Mouse (Mus musculus): Measurements from ENCODE around the gene Ccz1. TPM values are rescaled to one million over a fixed set of nuclear protein-coding genes. Genes with fewer than 3 reads are reported as not detected.
A peak's percentile ranks its signal among the peaks of the same experiment; 100 is the strongest.
"Not testable (repeated sequence)": the region's sequence is repeated elsewhere in the genome, so short reads cannot be mapped to it uniquely, and the experiment has no call there.

Ccz1 gene
- polyA plus RNA-seq, 1 experiment from 2014 or later = 110 TPM

DNA sequence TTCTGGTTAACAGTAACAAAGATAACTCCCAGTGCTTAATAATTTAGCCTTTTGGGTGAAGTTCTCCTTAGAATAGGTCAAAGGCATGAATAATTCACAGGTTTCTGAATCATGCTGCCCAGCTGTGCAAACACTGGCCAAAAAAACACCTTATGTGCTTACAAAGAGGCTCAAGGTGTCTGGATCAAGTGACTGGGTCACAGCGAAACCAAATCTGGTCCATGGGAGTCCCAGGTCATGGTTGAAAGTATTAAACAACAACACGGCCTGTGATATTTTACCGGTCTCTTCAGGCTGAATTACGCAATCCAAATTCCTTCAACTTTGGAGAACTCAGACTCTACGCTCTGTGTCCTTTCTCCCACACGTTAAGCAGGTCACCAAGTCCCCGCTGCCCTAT is 17.8 kb upstream of the Ccz1 start:
- 89% methylated on average over 7 of the region's 7 CpGs for WGBS
- H3K4me1 ChIP-seq = no peaks in the 10 kb centered on the region
- no peak for ATAC-seq (ENCODE audit: low FRiP score)
- H3K4me3 ChIP-seq (replicated peaks) = no peak overlapping the region
- H3K36me3 ChIP-seq (replicated peaks) = no peaks in the 10 kb centered on the region
- no peaks in the 10 kb centered on the region for H3K9me3 ChIP-seq
- H3K27me3 ChIP-seq = no peaks in the 10 kb centered on the region
- H3K4me2 ChIP-seq = no peak overlapping the region
- H3K9ac ChIP-seq = no peak overlapping the region
- H3K27ac ChIP-seq = no peak overlapping the region

GRCm38 (mm10) chr5:144026620-144027263 is 12.1 kb upstream of the Ccz1 start, which contains the start of gene Ocm:
Gene Ocm, minus strand, starts transcription at chr5:144026670.
- Histone ChIP-seq H3K4me3 (replicated peaks) (no peak within 1 kb of the TSS), H3K9me3 (no peaks in the 10 kb centered on the region), H3K27ac (no peak within 1 kb of the TSS), H3K4me2 (no peak within 1 kb of the TSS), H3K9ac (no peak within 1 kb of the TSS), H3K27me3 (0 out of 2 replicates have a peak, but pooled peaks cover 4% of the 10 kb centered on the region), H3K36me3 (replicated peaks) (no peaks in the 10 kb centered on the region), H3K4me1 (no peaks in the 10 kb centered on the region)
- 76% methylated on average over 11 of the region's 11 CpGs for WGBS
- no peak for ATAC-seq (ENCODE audit: low FRiP score)

- Histone ChIP-seq H3K4me2 (no peak overlapping the region), H3K27ac (no peak overlapping the region), H3K36me3 (replicated peaks) (peaks cover 13% of the 10 kb centered on the region), H3K27me3 (no peaks in the 10 kb centered on the region), H3K4me1 (no peaks in the 10 kb centered on the region; the same call in 1 of the 2 replicates), H3K4me3 (replicated peaks) (no peak overlapping the region), H3K9ac (no peak overlapping the region), H3K9me3 (no peaks in the 10 kb centered on the region)
- no peak for ATAC-seq (ENCODE audit: low FRiP score)
- 93% methylated on average over 9 of the region's 9 CpGs for WGBS
These were observed 1.2 kb upstream of the Ccz1 start for GRCm38 (mm10) chr5:144015845-144016244.

- H3K4me2 ChIP-seq = peak overlapping the region; percentile 58
- no peaks in the 10 kb centered on the region for H3K27me3 ChIP-seq
- peak; percentile 64 for ATAC-seq (ENCODE audit: low FRiP score)
- H3K9ac ChIP-seq = no peak overlapping the region
- no peak overlapping the region for H3K27ac ChIP-seq
- peak overlapping the region; percentile 89 for H3K4me3 ChIP-seq (replicated peaks)
- H3K36me3 ChIP-seq (replicated peaks) = peaks cover 18% of the 10 kb centered on the region
- 80% methylated on average over 3 of the region's 3 CpGs for WGBS
- H3K4me1 ChIP-seq = no peaks in the 10 kb centered on the region; the same call in 1 of the 2 replicates
- H3K9me3 ChIP-seq = no peaks in the 10 kb centered on the region
These were observed 604 bp upstream of the Ccz1 start for GRCm38 (mm10) chr5:144015312-144015650.

DNA sequence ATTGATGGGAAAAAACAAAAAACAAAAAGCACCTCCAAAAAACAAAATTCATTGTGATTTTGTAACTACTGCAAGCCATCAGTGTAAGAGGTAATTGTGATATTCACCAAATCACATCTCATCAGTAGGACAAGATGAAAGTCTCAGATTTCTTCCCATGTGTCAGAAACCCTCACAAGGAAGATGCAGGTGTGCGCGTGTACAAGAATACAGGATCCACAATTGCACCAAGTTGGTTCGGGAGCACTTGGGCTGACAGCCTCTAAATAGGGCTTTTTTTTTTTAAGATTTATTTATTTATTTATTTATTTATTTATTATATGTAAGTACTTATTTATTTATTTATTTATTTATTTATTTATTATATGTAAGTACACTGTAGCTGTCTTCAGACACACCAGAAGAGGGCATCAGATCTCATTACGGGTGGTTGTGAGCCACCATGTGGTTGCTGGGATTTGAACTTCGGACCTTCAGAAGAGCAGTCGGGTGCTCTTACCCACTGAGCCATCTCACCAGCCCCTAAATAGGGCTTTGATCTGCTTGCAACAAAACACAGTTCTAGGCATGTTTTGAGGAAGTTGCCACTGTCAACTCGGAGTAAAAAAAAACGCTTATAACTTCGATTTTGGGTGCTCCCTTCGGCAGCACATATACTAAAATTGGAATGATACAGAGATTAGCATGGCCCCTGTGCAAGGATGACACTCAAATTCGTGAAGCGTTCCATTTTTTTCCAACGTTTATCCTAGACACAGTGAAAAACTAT is 1.1 kb downstream of the Ccz1 start:
- H3K27me3 ChIP-seq; ATAC-seq (ENCODE audit: low FRiP score); H3K4me1 ChIP-seq; H3K9ac ChIP-seq; H3K9me3 ChIP-seq; H3K27ac ChIP-seq: not testable (repeated sequence)
- Histone ChIP-seq H3K4me3 (replicated peaks) (peak overlapping the region; percentile 89), H3K4me2 (peak overlapping the region; percentile 58), H3K36me3 (replicated peaks) (peaks cover 33% of the 10 kb centered on the region)
- WGBS = 74% methylated on average over 13 of the region's 13 CpGs

- ATAC-seq (ENCODE audit: low FRiP score) = no peak
- H3K4me2 ChIP-seq = no peak overlapping the region
- no peak overlapping the region for H3K9ac ChIP-seq
- peaks cover 83% of the 10 kb centered on the region for H3K36me3 ChIP-seq (replicated peaks)
- WGBS = 94% methylated on average over 15 of the region's 15 CpGs
- no peaks in the 10 kb centered on the region for H3K27me3 ChIP-seq
- no peak overlapping the region for H3K27ac ChIP-seq
- peaks cover 4% of the 10 kb centered on the region; the same call in 1 of the 2 replicates for H3K9me3 ChIP-seq
- H3K4me1 ChIP-seq = no peaks in the 10 kb centered on the region
- no peak overlapping the region for H3K4me3 ChIP-seq (replicated peaks)
These were observed 12.1 kb downstream of the Ccz1 start for GRCm38 (mm10) chr5:144002461-144003192.

GRCm38 (mm10) chr5:143999409-143999808 is 15.3 kb downstream of the Ccz1 start:
- Histone ChIP-seq H3K4me1 (no peaks in the 10 kb centered on the region), H3K4me3 (replicated peaks) (no peak overlapping the region), H3K27ac (no peak overlapping the region), H3K4me2 (no peak overlapping the region), H3K36me3 (replicated peaks) (peaks cover 89% of the 10 kb centered on the region), H3K27me3 (no peaks in the 10 kb centered on the region), H3K9me3 (peaks cover 4% of the 10 kb centered on the region; the same call in 1 of the 2 replicates), H3K9ac (no peak overlapping the region)
- no peak for ATAC-seq (ENCODE audit: low FRiP score)
- 84% methylated on average over 1 of the region's 1 CpGs for WGBS

- Histone ChIP-seq H3K36me3 (replicated peaks) (peaks cover 92% of the 10 kb centered on the region), H3K27me3 (no peaks in the 10 kb centered on the region), H3K27ac (no peak overlapping the region), H3K9me3 (peaks cover 4% of the 10 kb centered on the region; the same call in 1 of the 2 replicates), H3K4me1 (no peaks in the 10 kb centered on the region), H3K4me2 (no peak overlapping the region), H3K4me3 (replicated peaks) (no peak overlapping the region), H3K9ac (no peak overlapping the region)
- ATAC-seq (ENCODE audit: low FRiP score) = no peak
- 80% methylated on average over 11 of the region's 11 CpGs for WGBS
These were observed 19.9 kb downstream of the Ccz1 start for GRCm38 (mm10) chr5:143994632-143995365.

- Histone ChIP-seq H3K9me3 (no peaks in the 10 kb centered on the region), H3K36me3 (replicated peaks) (peaks cover 92% of the 10 kb centered on the region), H3K27me3 (no peaks in the 10 kb centered on the region), H3K9ac (no peak overlapping the region), H3K4me2 (no peak overlapping the region), H3K4me1 (no peaks in the 10 kb centered on the region), H3K27ac (no peak overlapping the region), H3K4me3 (replicated peaks) (no peak overlapping the region)
- ATAC-seq (ENCODE audit: low FRiP score) = no peak
- 91% methylated on average over 5 of the region's 5 CpGs for WGBS
These were observed 20.8 kb downstream of the Ccz1 start for GRCm38 (mm10) chr5:143993849-143994248.

GRCm38 (mm10) chr5:143993260-143993659 is 21.4 kb downstream of the Ccz1 start:
- 91% methylated on average over 8 of the region's 8 CpGs for WGBS
- Histone ChIP-seq H3K36me3 (replicated peaks) (peaks cover 92% of the 10 kb centered on the region), H3K9me3 (no peaks in the 10 kb centered on the region), H3K4me1 (no peaks in the 10 kb centered on the region), H3K27ac (no peak overlapping the region), H3K4me3 (replicated peaks) (no peak overlapping the region), H3K27me3 (no peaks in the 10 kb centered on the region), H3K9ac (no peak overlapping the region), H3K4me2 (no peak overlapping the region)
- ATAC-seq (ENCODE audit: low FRiP score) = no peak

- Histone ChIP-seq H3K9me3 (no peaks in the 10 kb centered on the region), H3K9ac (no peak overlapping the region), H3K4me3 (replicated peaks) (no peak overlapping the region), H3K4me2 (no peak overlapping the region), H3K27me3 (no peaks in the 10 kb centered on the region), H3K36me3 (replicated peaks) (peaks cover 91% of the 10 kb centered on the region), H3K4me1 (no peaks in the 10 kb centered on the region), H3K27ac (no peak overlapping the region)
- 88% methylated on average over 10 of the region's 10 CpGs for WGBS
- ATAC-seq (ENCODE audit: low FRiP score) = no peak
These were observed 22.0 kb downstream of the Ccz1 start for GRCm38 (mm10) chr5:143992661-143993060.

DNA sequence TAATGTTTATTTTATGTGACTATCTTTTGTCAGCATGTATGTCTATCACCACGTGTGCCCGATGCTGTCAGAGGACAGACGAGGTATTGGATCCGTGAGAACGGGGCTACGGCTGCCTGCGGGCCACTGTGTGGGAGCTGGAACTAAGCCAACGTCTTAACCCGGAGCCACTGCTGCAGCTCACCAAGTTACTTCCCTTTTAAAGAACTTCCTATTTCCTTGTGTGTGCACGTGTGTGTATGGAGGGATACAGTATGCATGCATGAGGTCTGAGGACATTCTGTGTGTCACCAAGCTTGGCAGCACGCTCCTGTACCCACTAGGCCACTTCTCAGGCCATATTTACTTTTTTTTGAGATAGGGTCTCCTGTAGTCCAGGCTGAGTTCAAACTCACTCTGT is 24.6 kb downstream of the Ccz1 start:
- no peak overlapping the region for H3K27ac ChIP-seq
- no peak overlapping the region for H3K4me3 ChIP-seq (replicated peaks)
- no peaks in the 10 kb centered on the region for H3K4me1 ChIP-seq
- H3K4me2 ChIP-seq = no peak overlapping the region
- 96% methylated on average over 11 of the region's 11 CpGs for WGBS
- peaks cover 91% of the 10 kb centered on the region for H3K36me3 ChIP-seq (replicated peaks)
- H3K9ac ChIP-seq = no peak overlapping the region
- H3K27me3 ChIP-seq = no peaks in the 10 kb centered on the region
- ATAC-seq (ENCODE audit: low FRiP score) = no peak
- no peaks in the 10 kb centered on the region for H3K9me3 ChIP-seq

All from forebrain, embryonic 12.5 days (tissue).